Mouse (Mus musculus) neural tube, embryonic 13.5 days (tissue): ENCODE measurements at regions not wholly inside any gene's neighbourhood (a gene's known extent, or its start where the extent isn't known, plus 50 kb on each side); places are given as distances from the start of the nearest gene placed in this dataset.

Experiments used
- ATAC-seq: fragments of 200-750 bp; cut with Nextera tagmentation; 2 replicates; pipeline ENCODE4 v1.8.0; 2017; ENCODE audit warnings: low read depth, mild to moderate bottlenecking, moderate TSS enrichment, moderate library complexity
- H3K27ac ChIP-seq: fragments of 300-500 bp; sonication (generic); replicated peaks from 2 replicates; pipeline ENCODE4 v1.5.1; 2015; ENCODE audit warnings: moderate library complexity, mild to moderate bottlenecking, inconsistent platforms
- H3K27me3 ChIP-seq: fragments of 300-500 bp; sonication (generic); 2 replicates; pipeline ENCODE4 v1.6.1; 2015; ENCODE audit warnings: mild to moderate bottlenecking, inconsistent platforms
- H3K36me3 ChIP-seq: fragments of 300-500 bp; sonication (generic); 2 replicates; pipeline ENCODE4 v1.6.1; 2015; ENCODE audit warnings: mild to moderate bottlenecking, inconsistent platforms
- H3K4me1 ChIP-seq: fragments of 300-500 bp; sonication (generic); replicated peaks from 2 replicates; pipeline ENCODE4 v1.6.1; 2015; ENCODE audit warnings: inconsistent platforms
- H3K4me2 ChIP-seq: fragments of 300-500 bp; sonication (generic); 2 replicates; pipeline ENCODE4 v1.6.1; 2015; ENCODE audit warnings: inconsistent platforms, mild to moderate bottlenecking, moderate library complexity
- H3K4me3 ChIP-seq: fragments of 300-500 bp; sonication (generic); 2 replicates; pipeline ENCODE4 v1.5.1; 2015; ENCODE audit warnings: mild to moderate bottlenecking, inconsistent platforms
- H3K9ac ChIP-seq: fragments of 300-500 bp; sonication (generic); 2 replicates; pipeline ENCODE4 v1.6.1; 2015; ENCODE audit warnings: moderate library complexity, mild to moderate bottlenecking, inconsistent platforms
- H3K9me3 ChIP-seq: fragments of 300-500 bp; sonication (generic); 2 replicates; pipeline ENCODE4 v1.6.1; 2016; ENCODE audit warnings: inconsistent platforms
- WGBS: fragments of 180-500 bp; shearing (Covaris S2); methylation state at CpG from one replicate; pipeline ENCODE4 v1.1.7; 2015; 5-methylcytosine and 5-hydroxymethylcytosine counted together

GRCm38 (mm10) chr3:82478179-82479138 is 69.4 kb downstream of the Npy2r start:
- H3K27me3 ChIP-seq = no peaks in the 10 kb centered on the region
- no peak overlapping the region for H3K4me2 ChIP-seq
- no peak overlapping the region for H3K27ac ChIP-seq
- H3K4me1 ChIP-seq = peaks cover 8% of the 10 kb centered on the region; the same call in 1 of the 2 replicates
- H3K9ac ChIP-seq = no peak overlapping the region
- peak; percentile 97 for ATAC-seq
- H3K36me3 ChIP-seq = no peaks in the 10 kb centered on the region
- 33% methylated on average over 3 of the region's 3 CpGs for WGBS
- H3K4me3 ChIP-seq = no peak overlapping the region
- no peaks in the 10 kb centered on the region for H3K9me3 ChIP-seq
